Mouse (Mus musculus): ENCODE measurements around the gene Cfap54. TPM values are rescaled to one million over a fixed set of nuclear protein-coding genes. Genes with fewer than 3 reads are reported as not detected.

The Cfap54 gene
- polyA plus RNA-seq, 1 experiment, result 0.32 TPM

GRCm38 (mm10) chr10:93083963-93084340 is 2.5 kb upstream of the Cfap54 start:
- Histone ChIP-seq H3K4me3 (replicated peaks) (no peak overlapping the region), H3K4me1 (peaks cover 32% of the 10 kb centered on the region), H3K27me3 (replicated peaks) (no peaks in the 10 kb centered on the region), H3K9me3 (no peaks in the 10 kb centered on the region), H3K36me3 (replicated peaks; ENCODE audit: low read length) (no peaks in the 10 kb centered on the region)
- TF ChIP-seq FLI1 (IDR thresholded peaks at IDR 0.05; ENCODE audit: low read length) (no peak), GATA1 (IDR thresholded peaks at IDR 0.05; ENCODE audit: borderline replicate concordance, low read length) (no peak)

GRCm38 (mm10) chr10:93083198-93083962 is 2.0 kb upstream of the Cfap54 start:
- TF ChIP-seq FLI1 (IDR thresholded peaks at IDR 0.05; ENCODE audit: low read length) (no peak), GATA1 (IDR thresholded peaks at IDR 0.05; ENCODE audit: borderline replicate concordance, low read length) (no peak)
- Histone ChIP-seq H3K4me1 (peaks cover 33% of the 10 kb centered on the region), H3K4me3 (replicated peaks) (peak overlapping the region; percentile 71), H3K27me3 (replicated peaks) (no peaks in the 10 kb centered on the region), H3K9me3 (no peaks in the 10 kb centered on the region), H3K36me3 (replicated peaks; ENCODE audit: low read length) (no peaks in the 10 kb centered on the region)

- Histone ChIP-seq H3K4me1 (peaks cover 39% of the 10 kb centered on the region), H3K4me3 (replicated peaks) (no peak overlapping the region), H3K27me3 (replicated peaks) (no peaks in the 10 kb centered on the region), H3K9me3 (no peaks in the 10 kb centered on the region), H3K36me3 (replicated peaks; ENCODE audit: low read length) (no peaks in the 10 kb centered on the region)
- TF ChIP-seq FLI1 (IDR thresholded peaks at IDR 0.05; ENCODE audit: low read length) (no peak), GATA1 (IDR thresholded peaks at IDR 0.05; ENCODE audit: borderline replicate concordance, low read length) (no peak)
Observed at GRCm38 (mm10) chr10:93079486-93079885, 1.9 kb downstream of the Cfap54 start.

GRCm38 (mm10) chr10:93077935-93078479 is 3.4 kb downstream of the Cfap54 start:
- H3K9me3 ChIP-seq, result no peaks in the 10 kb centered on the region
- H3K27me3 ChIP-seq (replicated peaks), result no peaks in the 10 kb centered on the region
- no peak for TF ChIP-seq GATA1 (IDR thresholded peaks at IDR 0.05; ENCODE audit: borderline replicate concordance, low read length)
- TF ChIP-seq FLI1 (IDR thresholded peaks at IDR 0.05; ENCODE audit: low read length), result no peak
- peaks cover 33% of the 10 kb centered on the region for H3K4me1 ChIP-seq
- H3K36me3 ChIP-seq (replicated peaks; ENCODE audit: low read length), result no peaks in the 10 kb centered on the region
- no peak overlapping the region for H3K4me3 ChIP-seq (replicated peaks)

- TF ChIP-seq GATA1 (IDR thresholded peaks at IDR 0.05; ENCODE audit: borderline replicate concordance, low read length), result no peak
- Histone ChIP-seq H3K36me3 (replicated peaks; ENCODE audit: low read length) (no peaks in the 10 kb centered on the region), H3K4me1 (peaks cover 23% of the 10 kb centered on the region), H3K4me3 (replicated peaks) (no peak overlapping the region), H3K27me3 (replicated peaks) (no peaks in the 10 kb centered on the region), H3K9me3 (no peaks in the 10 kb centered on the region)
Observed at GRCm38 (mm10) chr10:93076376-93076775, 5.0 kb downstream of the Cfap54 start.

- no peak for TF ChIP-seq GATA1 (IDR thresholded peaks at IDR 0.05; ENCODE audit: borderline replicate concordance, low read length)
- no peak for TF ChIP-seq FLI1 (IDR thresholded peaks at IDR 0.05; ENCODE audit: low read length)
- Histone ChIP-seq H3K4me1 (peaks cover 23% of the 10 kb centered on the region), H3K9me3 (no peaks in the 10 kb centered on the region), H3K4me3 (replicated peaks) (no peak overlapping the region), H3K36me3 (replicated peaks; ENCODE audit: low read length) (no peaks in the 10 kb centered on the region), H3K27me3 (replicated peaks) (no peaks in the 10 kb centered on the region)
Observed at GRCm38 (mm10) chr10:93075856-93076255, 5.6 kb downstream of the Cfap54 start.

GRCm38 (mm10) chr10:93072769-93073168 is 8.6 kb downstream of the Cfap54 start:
- H3K27me3 ChIP-seq (replicated peaks), result no peaks in the 10 kb centered on the region
- no peaks in the 10 kb centered on the region for H3K9me3 ChIP-seq
- H3K4me1 ChIP-seq, result peaks cover 37% of the 10 kb centered on the region
- no peak for TF ChIP-seq GATA1 (IDR thresholded peaks at IDR 0.05; ENCODE audit: borderline replicate concordance, low read length)
- H3K4me3 ChIP-seq (replicated peaks), result no peak overlapping the region
- H3K36me3 ChIP-seq (replicated peaks; ENCODE audit: low read length), result no peaks in the 10 kb centered on the region

GRCm38 (mm10) chr10:93071753-93072152 is 9.7 kb downstream of the Cfap54 start:
- Histone ChIP-seq H3K36me3 (replicated peaks; ENCODE audit: low read length) (no peaks in the 10 kb centered on the region), H3K9me3 (no peaks in the 10 kb centered on the region), H3K4me1 (peaks cover 43% of the 10 kb centered on the region), H3K27me3 (replicated peaks) (no peaks in the 10 kb centered on the region), H3K4me3 (replicated peaks) (no peak overlapping the region)
- TF ChIP-seq FLI1 (IDR thresholded peaks at IDR 0.05; ENCODE audit: low read length) (no peak), GATA1 (IDR thresholded peaks at IDR 0.05; ENCODE audit: borderline replicate concordance, low read length) (no peak)

- peak overlapping the region; percentile 85 for H3K4me3 ChIP-seq (replicated peaks)
- H3K36me3 ChIP-seq (replicated peaks; ENCODE audit: low read length), result no peaks in the 10 kb centered on the region
- H3K4me1 ChIP-seq, result peaks cover 48% of the 10 kb centered on the region
- TF ChIP-seq FLI1 (IDR thresholded peaks at IDR 0.05; ENCODE audit: low read length) (no peak), GATA1 (IDR thresholded peaks at IDR 0.05; ENCODE audit: borderline replicate concordance, low read length) (no peak)
- no peaks in the 10 kb centered on the region for H3K9me3 ChIP-seq
- H3K27me3 ChIP-seq (replicated peaks), result no peaks in the 10 kb centered on the region
Observed at GRCm38 (mm10) chr10:93070121-93070898, 11.1 kb downstream of the Cfap54 start.

- TF ChIP-seq FLI1 (IDR thresholded peaks at IDR 0.05; ENCODE audit: low read length) (no peak), GATA1 (IDR thresholded peaks at IDR 0.05; ENCODE audit: borderline replicate concordance, low read length) (no peak)
- no peaks in the 10 kb centered on the region for H3K36me3 ChIP-seq (replicated peaks; ENCODE audit: low read length)
- H3K4me3 ChIP-seq (replicated peaks), result peak overlapping the region; percentile 85
- no peaks in the 10 kb centered on the region for H3K27me3 ChIP-seq (replicated peaks)
- no peaks in the 10 kb centered on the region for H3K9me3 ChIP-seq
- peaks cover 43% of the 10 kb centered on the region for H3K4me1 ChIP-seq
Observed at GRCm38 (mm10) chr10:93069721-93070120, 11.7 kb downstream of the Cfap54 start.

All from megakaryocyte, embryonic 14.5 days (primary cell).